Mouse (Mus musculus): ENCODE results near the gene Hoxa11. TPM values are rescaled to one million over a fixed set of nuclear protein-coding genes. Genes with fewer than 3 reads are reported as not detected.

The Hoxa11 gene
- polyA plus RNA-seq, 1 experiment, result 10.9 TPM

DNA sequence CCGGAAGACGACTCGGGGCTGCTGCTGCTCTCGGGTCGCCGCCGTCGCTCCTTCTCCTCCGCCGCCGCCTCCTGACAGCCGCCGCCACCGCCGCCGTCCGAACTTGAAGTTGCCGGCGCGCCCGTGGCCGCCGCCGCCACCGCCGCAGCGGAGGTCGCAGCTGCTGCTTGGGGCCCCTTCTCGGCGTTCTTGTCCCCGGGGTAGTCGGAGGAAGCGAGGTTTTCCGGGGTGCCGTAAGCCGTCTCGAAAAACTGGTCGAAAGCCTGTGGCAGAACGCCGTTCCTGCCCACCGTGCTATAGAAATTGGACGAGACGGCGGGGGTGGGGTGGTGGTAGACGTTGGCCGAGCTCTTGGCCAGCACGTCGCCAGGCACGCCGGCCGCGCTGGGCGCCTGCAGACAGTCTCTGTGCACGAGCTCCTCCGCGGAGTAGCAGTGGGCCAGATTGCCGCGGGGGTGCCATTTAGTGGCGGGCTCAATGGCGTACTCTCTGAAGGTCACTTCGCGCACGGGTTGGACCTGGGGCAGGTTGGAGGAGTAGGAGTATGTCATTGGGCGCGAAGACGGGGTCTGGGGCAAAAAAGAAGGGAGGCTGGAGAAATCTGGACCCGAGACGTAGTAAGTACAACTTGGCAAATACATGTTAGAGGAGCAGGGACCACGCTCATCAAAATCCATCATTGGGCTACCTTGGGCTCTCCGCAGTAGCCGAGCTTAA is 412 bp downstream of the Hoxa11 start:
- Histone ChIP-seq H3K27me3 (ENCODE audit: control insufficient read depth, insufficient read depth, insufficient read length) (no peaks in the 10 kb centered on the region), H3K4me3 (peak overlapping the region; percentile 90), H3ac (ENCODE audit: control insufficient read depth, insufficient read length) (peak overlapping the region; percentile 73), H3K36me3 (ENCODE audit: control insufficient read depth, insufficient read depth) (no peaks in the 10 kb centered on the region), H3K4me2 (ENCODE audit: low read depth) (peak overlapping the region; percentile 90), H3K79me2 (ENCODE audit: control insufficient read depth, insufficient read depth) (peaks cover 40% of the 10 kb centered on the region)
- peak in 2 of 3 experiments; percentile 8 to 50 for TF ChIP-seq MYOG (IDR thresholded peaks at IDR 0.05; ENCODE audit: control insufficient read depth in 1 of 3, insufficient read depth in 1 of 3, insufficient read length in 2 of 3, low read depth in 2 of 3)
- no peak for TF ChIP-seq E2F4 (IDR thresholded peaks at IDR 0.05; ENCODE audit: insufficient read depth)
- TF ChIP-seq POLR2A (IDR thresholded peaks at IDR 0.05; ENCODE audit: insufficient read length, low read depth), result peak; percentile 43

DNA sequence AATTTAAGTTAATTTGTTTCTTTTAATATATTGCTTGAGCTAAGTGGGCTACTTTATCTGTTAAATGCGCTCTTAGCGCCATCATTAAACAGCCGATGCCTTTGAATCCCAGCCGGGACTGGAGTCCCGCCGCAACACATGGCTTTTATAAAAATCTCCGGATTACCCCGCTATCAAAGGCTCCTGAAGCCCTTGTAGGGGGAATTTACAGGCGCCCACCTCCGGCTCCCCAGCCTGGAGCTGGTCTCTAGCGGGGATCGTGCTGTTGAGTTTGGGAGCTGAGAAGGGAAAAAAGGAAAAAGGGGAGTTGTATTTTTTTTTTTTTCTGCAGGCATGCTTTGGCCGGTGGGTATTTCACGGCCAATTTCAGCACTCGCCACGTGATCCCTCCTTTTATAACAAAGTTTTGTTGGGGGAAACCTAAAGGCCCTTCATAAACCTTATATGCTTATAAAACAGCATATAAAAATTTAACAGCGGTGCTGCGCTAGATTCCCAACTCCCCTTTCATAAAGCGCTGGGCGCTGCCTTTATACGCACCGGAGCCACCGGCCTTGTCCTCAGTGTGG is 1.1 kb downstream of the Hoxa11 start:
- H3K4me3 ChIP-seq, result peak overlapping the region; percentile 90
- no peaks in the 10 kb centered on the region for H3K36me3 ChIP-seq (ENCODE audit: control insufficient read depth, insufficient read depth)
- peak overlapping the region; percentile 86 for H3K4me2 ChIP-seq (ENCODE audit: low read depth)
- H3K27me3 ChIP-seq (ENCODE audit: control insufficient read depth, insufficient read depth, insufficient read length), result no peaks in the 10 kb centered on the region
- H3K79me2 ChIP-seq (ENCODE audit: control insufficient read depth, insufficient read depth), result peaks cover 43% of the 10 kb centered on the region
- TF ChIP-seq CEBPB (IDR thresholded peaks at IDR 0.05; ENCODE audit: insufficient read depth, poor library complexity, severe bottlenecking) (no peak), TCF3 (IDR thresholded peaks at IDR 0.05; ENCODE audit: insufficient read length, low read depth) (no peak), POLR2AphosphoS2 (IDR thresholded peaks at IDR 0.05; ENCODE audit: insufficient read length, low read depth) (no peak), TCF12 (IDR thresholded peaks at IDR 0.05; ENCODE audit: insufficient read depth, poor library complexity, severe bottlenecking) (no peak), MYOG (IDR thresholded peaks at IDR 0.05; ENCODE audit: control insufficient read depth in 1 of 3, insufficient read depth in 1 of 3, insufficient read length in 2 of 3, low read depth in 2 of 3) (no peak), POLR2A (IDR thresholded peaks at IDR 0.05; ENCODE audit: insufficient read length, low read depth) (peak; percentile 7), REST (IDR thresholded peaks at IDR 0.05; ENCODE audit: insufficient read depth, insufficient read length) (no peak), E2F4 (IDR thresholded peaks at IDR 0.05; ENCODE audit: insufficient read depth) (no peak), MYOD1 (IDR thresholded peaks at IDR 0.05; ENCODE audit: control insufficient read depth in 1 of 3, insufficient read length in 2 of 3, low read depth in 2 of 3) (no peak), USF1 (IDR thresholded peaks at IDR 0.05; ENCODE audit: low read depth) (peak; percentile 40)
- H3ac ChIP-seq (ENCODE audit: control insufficient read depth, insufficient read length), result peak overlapping the region; percentile 73

DNA sequence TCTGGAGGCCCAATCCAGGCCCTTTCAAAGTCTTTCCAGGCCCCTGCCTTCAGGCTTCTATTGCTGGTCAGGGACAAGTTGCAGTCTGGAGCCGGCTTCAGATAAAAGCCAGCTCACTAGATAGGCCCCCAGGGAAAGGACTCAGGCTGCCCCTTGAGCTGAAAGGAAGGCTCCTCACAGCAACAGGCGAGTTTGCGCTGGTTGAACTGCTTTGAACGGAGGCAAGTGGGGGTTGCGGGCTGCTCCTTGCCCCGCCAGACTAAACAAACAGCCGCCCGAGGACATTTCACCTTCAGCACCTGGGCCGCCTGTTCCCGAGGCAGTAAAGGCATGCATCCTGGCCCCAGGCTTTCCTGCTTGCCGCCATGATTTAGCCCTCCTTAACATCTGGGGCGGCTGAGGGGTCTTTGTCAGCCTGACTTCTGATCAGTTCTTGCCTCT is 1.9 kb downstream of the Hoxa11 start:
- H3K27me3 ChIP-seq (ENCODE audit: control insufficient read depth, insufficient read depth, insufficient read length), result no peaks in the 10 kb centered on the region
- peak overlapping the region; percentile 86 for H3K4me2 ChIP-seq (ENCODE audit: low read depth)
- H3K79me2 ChIP-seq (ENCODE audit: control insufficient read depth, insufficient read depth), result peaks cover 52% of the 10 kb centered on the region
- TF ChIP-seq REST (IDR thresholded peaks at IDR 0.05; ENCODE audit: insufficient read depth, insufficient read length), result no peak
- no peak for TF ChIP-seq POLR2AphosphoS2 (IDR thresholded peaks at IDR 0.05; ENCODE audit: insufficient read length, low read depth)
- TF ChIP-seq TCF3 (IDR thresholded peaks at IDR 0.05; ENCODE audit: insufficient read length, low read depth), result no peak
- TF ChIP-seq E2F4 (IDR thresholded peaks at IDR 0.05; ENCODE audit: insufficient read depth), result no peak
- no peak for TF ChIP-seq USF1 (IDR thresholded peaks at IDR 0.05; ENCODE audit: low read depth)
- no peak for TF ChIP-seq POLR2A (IDR thresholded peaks at IDR 0.05; ENCODE audit: insufficient read length, low read depth)
- no peak for TF ChIP-seq MYOD1 (IDR thresholded peaks at IDR 0.05; ENCODE audit: control insufficient read depth in 1 of 3, insufficient read length in 2 of 3, low read depth in 2 of 3)
- TF ChIP-seq MYOG (IDR thresholded peaks at IDR 0.05; ENCODE audit: control insufficient read depth in 1 of 3, insufficient read depth in 1 of 3, insufficient read length in 2 of 3, low read depth in 2 of 3), result no peak
- TF ChIP-seq CEBPB (IDR thresholded peaks at IDR 0.05; ENCODE audit: insufficient read depth, poor library complexity, severe bottlenecking), result no peak
- TF ChIP-seq MAX (IDR thresholded peaks at IDR 0.05; ENCODE audit: low read depth), result no peak
- TF ChIP-seq SRF (IDR thresholded peaks at IDR 0.05; ENCODE audit: control insufficient read depth, insufficient read length, low read depth), result no peak
- TF ChIP-seq TCF12 (IDR thresholded peaks at IDR 0.05; ENCODE audit: insufficient read depth, poor library complexity, severe bottlenecking), result no peak
- H3K36me3 ChIP-seq (ENCODE audit: control insufficient read depth, insufficient read depth), result no peaks in the 10 kb centered on the region
- H3ac ChIP-seq (ENCODE audit: control insufficient read depth, insufficient read length), result peak overlapping the region; percentile 73
- H3K4me3 ChIP-seq, result peak overlapping the region; percentile 90

DNA sequence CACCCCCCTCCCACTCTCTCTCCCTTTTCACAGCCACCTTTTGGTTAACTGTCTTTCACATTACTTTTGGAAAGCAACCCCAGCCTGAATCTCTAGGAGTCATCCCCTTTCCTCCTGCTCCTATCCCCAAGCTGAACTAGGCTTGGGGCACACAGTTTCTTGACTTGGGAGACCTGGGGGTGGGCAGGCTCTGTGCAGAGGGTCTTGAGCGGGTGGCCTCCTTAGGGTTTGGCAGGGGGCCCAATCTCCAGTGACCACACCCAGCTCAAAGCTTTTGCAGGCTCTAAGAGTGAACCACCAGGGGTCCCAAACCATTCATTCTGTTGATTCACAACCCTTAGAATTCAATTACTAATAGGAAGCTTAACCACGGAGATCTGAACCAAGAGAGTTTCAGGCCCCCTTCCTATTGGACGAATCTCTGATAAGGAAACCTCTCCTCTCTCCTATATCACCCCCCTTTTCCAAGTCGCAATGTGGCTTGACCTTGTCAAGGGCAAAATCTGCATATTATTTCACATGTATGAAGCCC is 2.7 kb downstream of the Hoxa11 start:
- Histone ChIP-seq H3ac (ENCODE audit: control insufficient read depth, insufficient read length) (no peak overlapping the region), H3K36me3 (ENCODE audit: control insufficient read depth, insufficient read depth) (no peaks in the 10 kb centered on the region), H3K27me3 (ENCODE audit: control insufficient read depth, insufficient read depth, insufficient read length) (no peaks in the 10 kb centered on the region), H3K4me3 (peak overlapping the region; percentile 90), H3K4me2 (ENCODE audit: low read depth) (peak overlapping the region; percentile 86), H3K79me2 (ENCODE audit: control insufficient read depth, insufficient read depth) (peaks cover 56% of the 10 kb centered on the region)
- TF ChIP-seq USF1 (IDR thresholded peaks at IDR 0.05; ENCODE audit: low read depth) (no peak), MAX (IDR thresholded peaks at IDR 0.05; ENCODE audit: low read depth) (no peak), TCF3 (IDR thresholded peaks at IDR 0.05; ENCODE audit: insufficient read length, low read depth) (no peak), MYOD1 (IDR thresholded peaks at IDR 0.05; ENCODE audit: control insufficient read depth in 1 of 3, insufficient read length in 2 of 3, low read depth in 2 of 3) (no peak)

Measured in myocyte (in vitro differentiated cells).